Mouse (Mus musculus) intestine, embryonic 16.5 days (tissue): ENCODE data around the gene Sh2d6. TPM values are rescaled to one million over a fixed set of nuclear protein-coding genes. Genes with fewer than 3 reads are reported as not detected.
"Not testable (repeated sequence)": the region's sequence is repeated elsewhere in the genome, so short reads cannot be mapped to it uniquely, and the experiment has no call there.

Experiments used
- ATAC-seq: fragments of 200-750 bp; cut with Nextera tagmentation; 2 replicates; pipeline ENCODE4 v1.8.0; 2017; ENCODE audit warnings: moderate TSS enrichment, moderate library complexity
- H3K27ac ChIP-seq: fragments of 300-500 bp; sonication (generic); 2 replicates; pipeline ENCODE4 v1.5.1; 2014; ENCODE audit warnings: mild to moderate bottlenecking, low read length
- H3K27me3 ChIP-seq: fragments of 300-500 bp; sonication (generic); replicated peaks from 2 replicates; pipeline ENCODE4 v1.6.1; 2014; ENCODE audit warnings: low read length, control low read depth, mixed read lengths; ENCODE audit not compliant: control insufficient read depth, insufficient read depth
- H3K36me3 ChIP-seq: fragments of 300-500 bp; sonication (generic); 2 replicates; pipeline ENCODE4 v1.6.1; 2014; ENCODE audit warnings: low read length, control low read depth; ENCODE audit not compliant: control insufficient read depth, insufficient read depth
- H3K4me1 ChIP-seq: fragments of 300-500 bp; sonication (generic); 2 replicates; pipeline ENCODE4 v1.6.1; 2014; ENCODE audit warnings: low read length, control low read depth, mixed read lengths; ENCODE audit not compliant: control insufficient read depth, insufficient read depth
- H3K4me2 ChIP-seq: fragments of 300-500 bp; sonication (generic); 2 replicates; pipeline ENCODE4 v1.6.1; 2014; ENCODE audit warnings: low read depth, low read length, control low read depth
- H3K4me3 ChIP-seq: fragments of 300-500 bp; sonication (generic); 2 replicates; pipeline ENCODE4 v1.5.1; 2014; ENCODE audit warnings: mild to moderate bottlenecking, low read length
- H3K9ac ChIP-seq: fragments of 300-500 bp; sonication (generic); 2 replicates; pipeline ENCODE4 v1.6.1; 2014; ENCODE audit warnings: low read depth, low read length
- H3K9me3 ChIP-seq: fragments of 300-500 bp; sonication (generic); 2 replicates; pipeline ENCODE4 v1.6.1; 2016; ENCODE audit warnings: low read length, control low read depth; ENCODE audit not compliant: control insufficient read depth
- WGBS: fragments of 180-500 bp; shearing (Covaris S2); extraction: QIAGEN DNeasy Blood & Tissue Kit; methylation state at CpG from one replicate; pipeline ENCODE4 v1.1.7; 2014; 5-methylcytosine and 5-hydroxymethylcytosine counted together
- polyA plus RNA-seq: library from polyadenylated mRNA; unstranded; fragments of >200 nt; fragmentation: Nextera tagmentation; extraction: Ambion mirVana; gene quantifications from 2 replicates; pipeline ENCODE4 v1.2.1, GENCODE M21; 2015

The Sh2d6 gene
- polyA plus RNA-seq, 1 experiment from 2014 or later, result 0.42 TPM

- no peaks in the 10 kb centered on the region for H3K9me3 ChIP-seq
- no peak overlapping the region for H3K4me3 ChIP-seq
- H3K9ac ChIP-seq, result no peak overlapping the region
- H3K27ac ChIP-seq, result no peak overlapping the region
- 74% methylated on average over 12 of the region's 12 CpGs for WGBS
- no peak for ATAC-seq
- no peak overlapping the region for H3K4me2 ChIP-seq
- H3K4me1 ChIP-seq, result peaks cover 8% of the 10 kb centered on the region; the same call in 1 of the 2 replicates
- H3K36me3 ChIP-seq, result no peaks in the 10 kb centered on the region
- H3K27me3 ChIP-seq, result no peaks in the 10 kb centered on the region
Observed at GRCm38 (mm10) chr6:72543265-72543850, 21.9 kb upstream of the Sh2d6 start.

- no peaks in the 10 kb centered on the region for H3K36me3 ChIP-seq
- peak overlapping the region; percentile 53 for H3K4me2 ChIP-seq
- no peaks in the 10 kb centered on the region for H3K9me3 ChIP-seq
- ATAC-seq, result peak; percentile 99
- WGBS, result under 1% methylated on average over 16 of the region's 16 CpGs
- no peaks in the 10 kb centered on the region for H3K4me1 ChIP-seq
- H3K9ac ChIP-seq, result peak overlapping the region; percentile 69
- no peak overlapping the region; the same call in 1 of the 2 replicates for H3K27ac ChIP-seq
- no peaks in the 10 kb centered on the region for H3K27me3 ChIP-seq
- H3K4me3 ChIP-seq, result peak overlapping the region; percentile 60
Observed at GRCm38 (mm10) chr6:72538562-72539031, 17.1 kb upstream of the Sh2d6 start.

- ATAC-seq, result no peak; the same call in 1 of the 2 replicates
- WGBS, result 50% methylated on average over 10 of the region's 10 CpGs
- H3K4me2 ChIP-seq, result peak overlapping the region; percentile 53
Observed at GRCm38 (mm10) chr6:72537998-72538500, 16.5 kb upstream of the Sh2d6 start.

GRCm38 (mm10) chr6:72535165-72535564 is 13.7 kb upstream of the Sh2d6 start:
- H3K4me3 ChIP-seq, result no peak overlapping the region
- H3K4me2 ChIP-seq, result peak overlapping the region; percentile 13
- H3K9me3 ChIP-seq, result no peaks in the 10 kb centered on the region
- 6% methylated on average over 9 of the region's 9 CpGs for WGBS
- no peaks in the 10 kb centered on the region for H3K4me1 ChIP-seq
- H3K27ac ChIP-seq, result no peak overlapping the region
- no peaks in the 10 kb centered on the region for H3K36me3 ChIP-seq
- ATAC-seq, result no peak
- H3K9ac ChIP-seq, result no peak overlapping the region
- no peaks in the 10 kb centered on the region for H3K27me3 ChIP-seq

More at GRCm38 (mm10) chr6:72537998-72538500, 16.5 kb upstream of the Sh2d6 start:
- Histone ChIP-seq H3K9ac (peak overlapping the region; percentile 69), H3K9me3 (no peaks in the 10 kb centered on the region), H3K27me3 (no peaks in the 10 kb centered on the region), H3K4me1 (no peaks in the 10 kb centered on the region), H3K36me3 (no peaks in the 10 kb centered on the region), H3K4me3 (peak overlapping the region; percentile 60), H3K27ac (no peak overlapping the region; the same call in 1 of the 2 replicates)

GRCm38 (mm10) chr6:72534035-72534809 is 12.7 kb upstream of the Sh2d6 start:
- no peak overlapping the region for H3K4me2 ChIP-seq
- H3K27me3 ChIP-seq, result no peaks in the 10 kb centered on the region
- no peak overlapping the region for H3K9ac ChIP-seq
- no peaks in the 10 kb centered on the region for H3K9me3 ChIP-seq
- no peak for ATAC-seq
- no peak overlapping the region for H3K27ac ChIP-seq
- H3K36me3 ChIP-seq, result no peaks in the 10 kb centered on the region
- 43% methylated on average over 9 of the region's 9 CpGs for WGBS
- no peak overlapping the region for H3K4me3 ChIP-seq
- no peaks in the 10 kb centered on the region for H3K4me1 ChIP-seq

GRCm38 (mm10) chr6:72533555-72533954 is 12.0 kb upstream of the Sh2d6 start:
- not testable (repeated sequence) for H3K27ac ChIP-seq, H3K4me3 ChIP-seq, H3K9ac ChIP-seq, H3K4me1 ChIP-seq, H3K27me3 ChIP-seq, H3K36me3 ChIP-seq, H3K4me2 ChIP-seq, H3K9me3 ChIP-seq
- 21% methylated on average over 1 of the region's 1 CpGs for WGBS
- ATAC-seq, result peak; percentile 33

GRCm38 (mm10) chr6:72532580-72532979 is 11.1 kb upstream of the Sh2d6 start:
- H3K9ac ChIP-seq, result no peak overlapping the region
- no peaks in the 10 kb centered on the region for H3K36me3 ChIP-seq
- no peaks in the 10 kb centered on the region for H3K4me1 ChIP-seq
- H3K4me3 ChIP-seq, result no peak overlapping the region
- no peaks in the 10 kb centered on the region for H3K27me3 ChIP-seq
- H3K4me2 ChIP-seq, result no peak overlapping the region
- 77% methylated on average over 4 of the region's 4 CpGs for WGBS
- no peak for ATAC-seq
- H3K9me3 ChIP-seq, result no peaks in the 10 kb centered on the region
- no peak overlapping the region for H3K27ac ChIP-seq

GRCm38 (mm10) chr6:72528410-72529151 is 7.1 kb upstream of the Sh2d6 start:
- ATAC-seq, result peak; percentile 40; the same call in 1 of the 2 replicates
- Histone ChIP-seq H3K9me3 (no peaks in the 10 kb centered on the region), H3K27me3 (no peaks in the 10 kb centered on the region), H3K27ac (no peak overlapping the region), H3K4me3 (no peak overlapping the region), H3K36me3 (no peaks in the 10 kb centered on the region), H3K4me2 (no peak overlapping the region), H3K9ac (no peak overlapping the region), H3K4me1 (no peaks in the 10 kb centered on the region)
- WGBS, result 72% methylated on average over 10 of the region's 10 CpGs

- H3K27me3 ChIP-seq, result no peaks in the 10 kb centered on the region
- H3K9me3 ChIP-seq, result no peaks in the 10 kb centered on the region
- H3K4me3 ChIP-seq, result no peak overlapping the region
- no peak for ATAC-seq
- 85% methylated on average over 4 of the region's 4 CpGs for WGBS
- no peak overlapping the region for H3K9ac ChIP-seq
- no peaks in the 10 kb centered on the region for H3K36me3 ChIP-seq
- no peaks in the 10 kb centered on the region for H3K4me1 ChIP-seq
- no peak overlapping the region for H3K4me2 ChIP-seq
- H3K27ac ChIP-seq, result no peak overlapping the region
Observed at GRCm38 (mm10) chr6:72527070-72527469, 5.6 kb upstream of the Sh2d6 start.
